Mouse (Mus musculus): ENCODE measurements around the gene Irs1. TPM values are rescaled to one million over a fixed set of nuclear protein-coding genes. Genes with fewer than 3 reads are reported as not detected.

Gene Irs1
- polyA plus RNA-seq, 1 experiment = 11.1 TPM

DNA sequence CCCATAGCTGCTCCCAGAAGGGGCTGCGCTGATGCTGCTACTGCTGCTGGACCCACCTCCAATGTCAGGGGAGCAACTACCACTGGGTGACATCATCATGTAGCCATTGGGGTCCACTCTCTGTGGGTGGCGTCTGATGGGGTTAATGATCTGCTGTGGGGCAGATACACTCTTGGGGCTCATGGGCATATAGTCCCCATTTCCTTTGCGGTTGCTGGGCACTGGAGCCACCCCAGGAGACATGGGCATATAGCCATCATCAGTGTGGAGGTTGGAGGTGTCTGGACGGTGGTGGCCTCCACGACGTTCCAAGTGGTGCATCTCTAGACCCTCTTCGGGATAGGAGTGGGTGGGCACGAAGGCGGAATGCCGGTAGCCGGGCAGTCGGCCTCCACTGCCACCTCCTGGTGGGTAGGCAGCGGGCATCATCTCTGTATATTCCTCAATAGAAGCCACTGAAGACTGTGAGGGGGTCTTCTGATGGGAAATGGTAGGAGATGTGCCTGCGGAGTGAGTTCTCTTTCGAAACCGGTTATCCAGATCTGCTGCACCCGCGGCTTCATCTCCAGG is 2.7 kb downstream of the Irs1 start:
- no peak for DNase-seq (ENCODE audit: low read depth)

DNA sequence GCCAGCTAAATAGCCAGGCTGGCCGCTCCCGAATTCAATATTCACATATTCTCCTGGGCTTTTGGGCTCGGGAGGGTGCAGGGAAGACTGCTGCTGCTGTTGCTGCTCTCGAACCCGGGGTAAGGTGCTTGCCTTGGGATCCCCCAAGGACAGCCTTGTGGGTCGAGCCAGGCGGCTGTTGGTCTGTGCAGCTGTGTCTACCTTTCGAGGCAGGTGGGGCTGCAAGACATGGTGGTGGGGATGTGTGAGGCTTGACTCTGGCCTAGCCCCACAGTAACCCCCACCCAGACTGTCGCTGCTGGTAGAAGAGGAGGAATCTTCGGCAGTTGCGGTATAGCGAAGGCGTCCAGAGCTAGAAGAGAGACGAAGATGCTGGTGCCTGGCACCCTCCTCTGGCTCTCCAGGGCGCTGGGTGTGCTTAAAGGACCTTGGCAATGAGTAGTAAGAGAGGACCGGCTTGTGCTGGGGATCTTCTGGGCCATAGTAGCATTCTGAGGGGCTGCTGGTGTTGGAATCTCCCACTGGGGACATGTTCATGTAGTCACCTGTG is 3.4 kb downstream of the Irs1 start:
- no peak for DNase-seq (ENCODE audit: low read depth)

DNA sequence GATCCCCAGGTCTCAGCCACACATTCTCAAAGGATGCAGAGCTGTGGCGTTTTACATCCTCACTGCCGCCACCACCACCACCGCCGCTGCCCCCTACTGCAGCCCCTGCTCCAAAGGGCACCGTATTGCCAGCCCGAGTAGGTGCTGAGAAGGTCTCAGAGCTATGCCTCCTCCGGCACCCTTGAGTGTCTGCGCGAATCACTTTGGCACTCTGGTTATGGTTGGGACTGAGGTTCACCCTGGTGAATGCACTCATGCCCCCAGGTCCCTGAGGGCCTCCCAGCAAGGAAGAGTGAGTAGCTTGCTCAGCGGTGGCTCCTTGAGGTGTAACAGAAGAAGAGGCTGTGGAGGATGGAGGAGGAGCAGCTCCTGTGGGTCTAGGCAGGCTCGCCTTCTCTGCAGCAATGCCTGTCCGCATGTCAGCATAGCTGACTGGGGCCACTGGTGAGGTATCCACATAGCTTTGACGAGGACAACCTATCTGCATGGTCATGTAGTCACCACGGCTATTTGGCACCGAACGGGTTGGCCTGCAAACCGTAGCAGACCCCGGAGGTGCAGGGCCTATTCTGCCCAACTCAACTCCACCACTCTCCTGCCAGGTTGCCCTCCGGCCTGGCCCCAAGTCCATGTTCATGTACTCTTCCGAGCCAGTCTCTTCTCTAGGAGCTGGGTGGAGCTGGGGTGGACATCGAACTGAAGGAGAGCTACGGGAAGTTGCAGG is 4.0 kb downstream of the Irs1 start:
- DNase-seq (ENCODE audit: low read depth) = no peak

DNA sequence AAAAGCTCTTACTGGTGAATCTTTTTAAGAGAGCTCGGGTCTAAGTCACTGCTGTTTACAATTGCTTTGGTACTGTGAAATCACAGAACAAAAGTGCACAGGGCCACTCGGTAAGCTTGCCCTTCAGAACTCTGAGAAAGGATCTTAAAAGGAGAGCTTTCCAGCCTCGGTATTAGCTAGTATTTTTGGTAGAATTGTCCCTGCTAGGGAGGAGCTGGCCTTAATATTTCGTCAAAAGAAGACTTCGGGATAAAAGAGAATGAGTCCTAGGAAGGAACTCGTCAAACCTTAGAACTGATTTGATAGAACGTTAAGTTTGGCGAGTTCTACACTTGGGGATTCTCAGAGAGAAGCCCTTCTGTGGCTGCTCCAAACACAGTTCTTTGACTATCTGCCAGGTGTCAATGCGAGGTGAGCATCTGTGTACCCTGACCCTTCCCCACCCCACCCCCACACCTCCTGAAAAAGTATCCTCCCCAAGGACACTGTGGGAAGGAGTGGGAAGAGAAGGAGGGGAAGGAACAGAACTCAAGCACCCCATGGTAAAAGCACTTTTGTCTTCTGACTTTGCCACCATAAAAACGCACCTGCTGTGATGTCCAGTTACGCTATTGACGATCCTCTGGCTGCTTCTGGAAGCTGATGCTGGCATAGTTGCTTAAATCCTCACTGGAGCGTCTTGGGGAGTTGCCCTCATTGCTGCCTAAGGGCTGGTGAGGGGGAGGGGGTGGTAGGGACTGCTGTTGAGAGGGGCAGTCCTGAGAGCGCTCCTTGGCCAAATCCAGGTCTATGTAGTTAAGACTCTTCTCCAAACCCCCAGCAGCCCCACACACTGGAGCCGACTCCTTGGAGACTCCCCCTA is 4.8 kb downstream of the Irs1 start:
- DNase-seq (ENCODE audit: low read depth) = no peak

DNA sequence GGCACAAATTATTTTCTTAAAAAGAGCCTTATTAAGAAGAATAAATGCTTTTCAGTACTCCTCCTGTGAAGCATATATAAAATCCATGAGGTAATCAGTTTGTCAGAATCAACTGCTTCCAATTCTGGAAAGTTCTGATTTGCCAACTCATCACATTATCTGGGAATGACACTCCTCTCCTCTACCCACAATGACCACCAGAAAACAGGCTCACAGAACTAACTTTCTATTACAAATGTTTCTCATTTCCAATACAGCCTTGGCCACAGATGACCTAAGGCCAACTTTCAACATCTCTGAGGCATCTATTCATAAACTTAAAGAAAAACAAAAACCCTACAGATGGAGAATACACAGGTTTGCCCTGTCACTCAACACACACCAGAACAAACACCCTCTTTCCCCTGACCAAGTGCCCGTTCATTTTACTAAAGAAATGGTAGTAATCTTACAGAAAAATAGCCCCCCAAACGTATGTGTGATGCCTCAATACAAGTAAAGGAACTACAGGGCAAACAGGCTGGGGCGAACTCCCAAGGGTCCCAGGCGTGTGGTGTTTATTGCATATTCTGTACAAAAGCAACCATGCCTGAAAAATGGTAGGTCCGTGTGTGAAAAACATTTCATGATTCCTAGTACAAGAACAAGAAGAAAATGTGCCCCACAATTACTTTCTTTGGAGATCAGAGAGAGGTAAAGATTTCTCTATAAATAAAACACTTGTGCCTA is 5.6 kb downstream of the Irs1 start:
- no peak for DNase-seq (ENCODE audit: low read depth)

DNA sequence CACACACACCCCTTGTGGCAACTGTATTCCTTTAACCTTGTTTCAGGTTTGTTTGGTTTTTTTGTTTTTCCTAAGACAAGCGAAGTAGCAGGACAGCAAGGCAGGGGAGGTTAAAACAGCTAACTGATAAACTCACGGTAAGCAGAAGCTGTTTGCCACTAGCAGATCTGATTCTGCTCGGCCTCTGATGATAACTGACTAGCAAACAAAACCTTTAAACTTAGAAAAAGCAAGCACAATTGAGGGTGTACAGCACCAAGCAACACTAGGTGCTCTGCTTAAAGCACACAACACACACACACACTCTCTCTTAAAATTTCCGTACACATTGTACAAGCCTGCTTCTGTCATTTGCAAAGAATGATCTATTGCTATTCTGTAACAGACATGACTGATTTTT is 6.8 kb downstream of the Irs1 start:
- DNase-seq (ENCODE audit: low read depth) = no peak

DNA sequence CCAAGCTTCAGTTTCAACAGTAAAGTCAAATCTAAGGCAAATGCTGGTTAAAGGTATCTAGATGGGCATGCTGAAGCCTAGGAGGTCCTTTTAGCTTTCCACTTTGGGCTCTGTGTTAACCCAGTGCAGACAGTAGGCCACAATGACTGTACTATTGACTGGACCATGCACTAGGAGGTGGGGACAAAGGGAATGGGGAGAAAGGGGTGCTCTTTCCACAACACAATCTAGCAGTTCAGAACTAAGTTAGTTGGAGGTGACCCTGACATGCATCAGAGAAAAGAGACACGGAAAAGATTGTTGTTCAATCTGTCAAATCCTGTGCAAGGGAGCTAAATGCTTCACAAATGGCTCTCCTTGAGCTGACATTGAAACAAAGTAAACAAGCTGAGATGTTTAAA is 7.3 kb downstream of the Irs1 start:
- no peak for DNase-seq (ENCODE audit: low read depth)

DNA sequence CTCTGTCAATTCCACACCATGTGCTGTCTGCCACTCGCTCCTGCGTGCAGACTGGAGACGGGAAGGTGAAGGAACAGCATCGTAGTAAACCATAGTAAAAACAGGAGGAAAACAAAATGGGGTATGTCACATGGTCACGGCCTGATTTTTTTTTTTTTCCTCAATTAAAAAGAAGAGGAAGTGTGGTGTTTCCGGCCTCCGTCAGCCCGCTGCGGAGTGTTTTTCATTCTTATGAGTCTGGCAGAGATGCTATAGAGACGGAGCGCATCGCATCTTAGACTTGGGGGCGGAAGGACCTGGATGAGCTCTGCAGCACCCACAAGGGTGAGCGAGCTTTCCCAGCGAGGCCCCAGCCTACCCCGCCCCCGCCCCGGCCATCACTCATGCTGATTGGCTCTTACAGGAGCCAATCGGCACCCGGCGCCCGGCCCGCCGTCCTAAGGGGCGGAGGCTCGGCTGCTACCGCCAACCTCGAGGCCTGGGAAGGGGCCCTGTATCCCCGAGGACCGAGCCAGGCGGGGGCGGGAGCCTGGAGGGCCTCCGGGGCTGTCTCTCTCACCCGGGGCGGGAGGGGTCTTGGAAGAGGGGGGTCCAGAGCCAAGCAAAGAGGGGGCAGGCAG is 8.1 kb downstream of the Irs1 start:
- DNase-seq (ENCODE audit: low read depth) = no peak

DNA sequence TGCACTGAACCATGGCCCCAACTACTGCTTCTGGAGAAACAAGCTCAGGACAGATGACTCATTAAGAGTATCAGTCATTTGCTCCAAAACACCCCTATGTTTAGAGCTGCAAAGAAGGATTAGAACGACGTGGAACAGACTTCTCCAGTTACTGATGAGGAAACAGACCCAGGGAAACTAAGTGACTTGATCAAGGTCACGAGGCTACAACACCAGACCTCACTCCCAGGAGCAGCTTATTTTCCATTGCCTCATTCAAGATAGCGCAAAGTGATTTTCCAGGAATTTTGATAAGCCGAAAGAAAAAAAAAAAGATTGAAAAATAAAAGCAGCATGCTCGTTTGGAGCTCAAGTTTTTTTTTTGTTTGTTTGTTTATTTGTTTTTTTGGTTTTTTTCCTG is 9.4 kb downstream of the Irs1 start:
- DNase-seq (ENCODE audit: low read depth) = no peak

DNA sequence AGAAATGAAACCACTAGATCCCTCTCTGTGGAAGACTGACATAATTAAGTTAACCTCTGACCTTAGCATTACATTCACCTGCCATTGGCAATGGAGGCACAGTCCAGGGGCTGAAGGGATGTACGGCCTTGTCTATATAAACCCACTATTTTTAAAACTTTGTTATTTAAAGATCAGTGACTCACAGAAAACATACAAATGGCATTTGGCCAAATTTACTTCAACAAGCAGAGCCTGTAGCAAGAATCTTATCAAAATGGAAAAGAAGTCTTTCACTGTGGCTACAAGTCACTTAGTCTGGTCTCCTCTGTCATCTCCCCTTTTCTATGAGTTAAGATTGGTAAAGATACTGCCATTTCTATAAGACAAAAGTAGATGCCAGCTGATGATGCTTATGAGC is 11.4 kb downstream of the Irs1 start:
- no peak for DNase-seq (ENCODE audit: low read depth)

DNA sequence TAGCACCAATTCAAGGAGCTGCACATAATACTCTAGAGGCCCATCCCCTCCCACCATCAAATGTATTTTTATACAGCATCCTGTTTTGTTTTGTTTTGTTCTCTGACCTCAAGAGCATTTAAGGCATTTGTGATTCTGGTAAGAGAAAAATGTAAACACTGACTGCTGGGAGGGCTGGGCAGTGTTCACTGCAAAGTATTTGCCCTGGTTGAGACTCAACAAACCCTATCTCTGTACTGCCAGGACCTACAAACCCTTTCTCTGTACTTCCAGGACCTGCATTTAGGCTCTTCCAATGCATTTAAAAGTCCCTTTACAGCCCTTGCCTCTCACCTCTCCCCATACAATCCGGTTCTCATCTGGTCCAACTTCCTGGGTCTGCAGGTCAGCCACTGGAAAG is 16.9 kb downstream of the Irs1 start:
- DNase-seq (ENCODE audit: low read depth) = no peak

DNA sequence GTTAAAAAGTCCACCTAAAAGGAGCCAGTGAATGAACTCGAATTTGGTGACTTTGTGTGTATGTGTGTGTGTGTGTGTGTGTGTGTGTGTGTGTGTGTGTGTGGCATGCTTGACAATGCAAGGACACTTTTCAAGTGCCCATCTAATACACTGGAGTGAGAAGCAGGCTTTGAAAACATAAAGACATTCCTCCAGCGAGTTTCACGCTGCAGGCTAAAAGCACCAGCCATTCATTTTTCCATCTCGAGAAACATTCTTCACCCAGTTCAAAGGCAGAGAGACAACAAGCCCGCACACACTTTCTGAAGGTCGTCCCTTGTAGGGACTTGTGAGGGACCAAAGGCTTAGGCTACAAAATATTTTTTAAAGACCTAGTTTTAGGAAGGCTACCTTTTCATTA is 17.7 kb downstream of the Irs1 start:
- no peak for DNase-seq (ENCODE audit: low read depth)

DNA sequence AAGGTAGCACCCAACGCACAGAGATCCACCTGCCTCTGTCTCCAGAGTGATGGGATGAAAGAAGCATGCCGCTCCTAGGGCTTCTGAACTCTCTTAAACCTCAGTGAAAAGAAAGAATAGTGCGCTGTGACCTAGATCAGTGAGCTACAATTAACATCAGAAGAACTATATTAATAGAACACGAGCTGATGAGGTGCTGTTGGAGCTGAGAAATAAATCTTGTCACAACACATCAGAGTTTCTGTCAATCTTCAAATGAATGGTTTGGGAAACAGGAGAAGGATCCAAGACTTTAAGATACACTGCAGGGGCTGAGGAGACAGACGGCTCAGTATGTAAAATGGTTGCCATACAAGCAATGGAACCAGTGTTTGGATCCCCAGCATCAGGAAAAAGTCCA is 19.0 kb downstream of the Irs1 start:
- DNase-seq (ENCODE audit: low read depth) = no peak

DNA sequence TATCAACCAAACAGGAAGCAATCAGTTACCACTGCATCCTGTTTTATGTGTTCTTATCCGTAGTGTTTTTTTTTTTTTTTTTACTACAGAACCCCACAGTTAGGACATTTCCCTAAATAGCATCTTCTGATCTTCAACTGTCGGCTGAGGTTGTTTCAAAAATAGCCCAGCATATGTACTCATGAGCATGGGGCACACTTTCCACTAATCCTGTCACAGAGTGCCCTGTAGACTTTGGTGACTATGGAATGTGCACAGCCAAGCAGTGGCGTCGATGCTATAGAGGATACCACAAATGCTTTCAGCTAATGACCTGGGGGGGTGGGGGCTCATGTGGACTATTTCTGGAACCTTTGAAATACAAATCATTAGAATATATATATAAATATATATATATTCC is 23.7 kb downstream of the Irs1 start:
- no peak for DNase-seq (ENCODE audit: low read depth)

DNA sequence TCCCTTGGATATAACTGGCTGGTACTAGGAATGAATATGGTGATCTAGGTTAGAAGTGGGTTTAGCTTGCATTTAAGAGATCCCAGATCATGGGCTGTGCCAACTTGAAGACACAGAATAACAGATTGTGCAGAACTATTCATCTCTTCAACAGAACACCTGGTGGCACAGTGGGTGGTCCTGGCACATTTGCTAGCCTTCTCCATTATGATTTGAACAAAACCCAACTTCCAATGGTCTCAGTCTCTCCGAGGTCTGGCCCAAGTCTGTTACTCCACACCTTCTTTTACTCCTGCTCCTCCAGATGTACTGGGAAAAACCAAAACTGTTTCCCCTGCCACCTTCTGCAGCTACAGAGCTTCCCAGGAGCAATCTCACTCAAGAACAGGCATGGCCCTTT is 28.9 kb downstream of the Irs1 start:
- no peak for DNase-seq (ENCODE audit: low read depth)

DNA sequence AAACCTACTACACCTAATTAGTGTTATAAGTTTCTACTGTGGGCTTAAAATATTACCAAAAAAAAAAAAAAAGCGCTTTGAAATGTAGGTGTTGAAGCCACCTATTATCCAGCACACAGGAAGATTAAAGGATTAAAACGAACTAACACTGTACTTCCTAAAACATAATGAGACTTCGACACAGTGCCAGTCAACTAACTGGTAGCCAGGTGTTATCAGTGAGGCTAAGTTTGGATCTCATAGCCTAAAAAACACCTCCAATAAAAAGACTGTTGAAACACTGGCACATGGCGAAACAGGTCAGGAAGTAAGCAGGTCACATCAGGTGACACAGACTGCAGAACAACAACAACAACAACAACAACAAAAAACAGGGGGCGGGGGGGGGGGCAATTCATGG is 29.6 kb downstream of the Irs1 start:
- no peak for DNase-seq (ENCODE audit: low read depth)

DNA sequence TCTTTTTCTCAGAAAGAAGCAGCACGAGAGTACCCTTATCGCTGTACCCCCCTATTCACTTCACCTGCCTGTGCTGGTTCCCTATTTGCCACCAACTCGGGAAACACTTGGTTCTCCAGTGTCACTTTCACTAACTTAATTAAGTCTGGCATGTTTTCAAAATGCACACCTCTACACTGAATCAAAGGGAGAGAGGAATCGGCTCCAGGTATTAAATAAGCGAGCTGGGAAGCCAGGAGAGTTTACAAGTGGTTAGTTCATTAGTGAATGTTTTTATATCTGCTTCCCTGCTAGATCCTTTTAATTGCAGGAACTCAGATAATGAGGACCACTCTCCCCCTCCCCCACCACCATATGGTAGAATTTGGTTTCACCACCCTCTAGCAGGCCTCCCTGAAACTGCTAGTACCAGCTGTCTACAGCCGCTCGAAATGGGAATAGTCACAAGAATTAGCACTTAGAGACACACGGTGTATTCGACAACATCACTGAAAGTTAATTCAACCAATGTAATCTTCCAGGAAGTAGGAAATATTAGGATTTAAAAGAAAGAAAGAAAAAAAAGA is 30.1 kb downstream of the Irs1 start:
- no peak for DNase-seq (ENCODE audit: low read depth)

DNA sequence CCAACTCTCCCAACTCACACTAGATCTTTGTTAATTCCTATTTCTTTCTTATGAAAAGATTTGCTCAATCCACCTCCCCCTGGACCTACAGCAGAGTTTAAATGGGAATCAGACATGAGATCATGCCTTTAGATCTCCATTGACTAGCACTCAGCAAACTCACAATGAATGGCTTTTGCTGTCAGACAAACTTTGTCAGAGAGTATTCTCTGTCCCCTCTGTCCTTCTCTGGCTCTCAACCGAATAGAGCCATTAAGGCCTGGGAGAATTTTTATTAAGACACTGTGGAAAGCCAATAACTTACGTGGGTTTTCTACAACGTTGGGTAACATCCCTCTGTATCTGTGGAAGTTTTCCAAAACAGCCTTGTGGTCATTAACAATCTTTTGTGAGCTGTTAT is 31.2 kb downstream of the Irs1 start:
- DNase-seq (ENCODE audit: low read depth) = no peak

DNA sequence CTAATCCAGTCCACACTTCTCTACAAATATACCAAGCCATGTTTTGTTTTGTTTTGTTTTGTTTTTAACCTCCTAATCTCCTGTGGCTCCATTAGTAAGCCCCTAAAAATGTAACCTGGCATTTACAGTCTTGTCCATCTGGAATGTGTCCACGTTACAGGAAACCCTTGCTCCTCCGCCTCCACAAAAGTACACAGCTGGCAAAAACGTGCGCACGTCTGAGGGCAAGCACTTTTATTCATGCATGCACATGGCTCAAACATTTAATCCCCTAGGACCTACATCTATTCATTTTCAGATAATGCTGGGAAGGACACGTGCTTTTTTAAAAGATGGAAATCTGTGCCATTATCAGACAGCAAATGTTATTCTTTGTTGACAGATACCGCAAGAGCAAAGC is 32.9 kb downstream of the Irs1 start:
- no peak for DNase-seq (ENCODE audit: low read depth)

DNA sequence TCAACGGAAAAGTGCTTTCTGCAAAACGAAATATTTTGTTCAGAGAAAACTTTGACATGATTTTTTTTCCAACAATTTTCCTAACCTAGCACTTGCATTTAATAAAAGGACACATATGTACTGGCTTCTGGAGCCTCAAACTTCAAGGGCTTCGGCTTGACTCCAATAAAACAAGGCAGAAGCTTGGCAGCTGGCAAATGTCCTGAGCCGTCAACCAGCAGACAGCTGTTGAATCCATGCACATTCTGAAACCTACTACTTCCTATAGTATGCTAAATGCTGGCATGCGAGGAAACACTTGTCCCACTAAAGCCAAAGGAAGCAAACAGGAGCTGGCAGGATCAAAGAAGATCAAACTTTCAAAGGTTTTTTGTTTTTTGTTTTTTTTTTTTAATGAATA is 33.8 kb downstream of the Irs1 start:
- no peak for DNase-seq (ENCODE audit: low read depth)

DNA sequence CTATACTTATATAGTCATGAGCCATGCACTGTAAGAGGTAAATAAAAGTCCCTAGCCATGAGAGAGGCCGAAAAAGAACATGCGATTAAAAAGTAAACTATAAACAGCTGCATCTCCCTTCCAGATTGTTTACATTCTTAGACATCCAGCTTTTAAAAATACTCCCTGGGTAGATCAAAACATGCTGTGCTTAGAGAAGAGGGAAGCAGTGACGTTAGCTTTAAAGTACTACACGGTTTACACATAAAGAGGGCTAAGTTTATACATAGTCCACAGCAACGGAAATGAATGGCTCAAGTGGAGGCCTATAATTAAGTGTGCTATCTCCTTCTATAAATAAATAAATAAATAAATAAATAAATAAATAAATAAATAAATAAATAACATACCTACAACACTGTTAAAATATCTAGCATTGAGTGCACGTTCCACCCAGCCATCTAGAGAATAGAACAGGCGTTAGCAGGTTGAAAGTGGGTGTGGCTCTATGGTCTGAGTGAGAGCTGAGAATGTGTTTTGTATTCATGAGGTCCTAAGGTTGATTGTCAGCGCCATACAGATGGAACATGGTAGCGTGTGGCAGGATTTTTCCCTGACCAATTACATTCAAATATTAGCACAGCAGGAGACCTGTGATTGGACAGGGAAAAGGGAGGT is 37.3 kb downstream of the Irs1 start:
- no peak for DNase-seq (ENCODE audit: low read depth)
